Mouse (Mus musculus): Measurements from ENCODE around the gene Hdc.

DNA sequence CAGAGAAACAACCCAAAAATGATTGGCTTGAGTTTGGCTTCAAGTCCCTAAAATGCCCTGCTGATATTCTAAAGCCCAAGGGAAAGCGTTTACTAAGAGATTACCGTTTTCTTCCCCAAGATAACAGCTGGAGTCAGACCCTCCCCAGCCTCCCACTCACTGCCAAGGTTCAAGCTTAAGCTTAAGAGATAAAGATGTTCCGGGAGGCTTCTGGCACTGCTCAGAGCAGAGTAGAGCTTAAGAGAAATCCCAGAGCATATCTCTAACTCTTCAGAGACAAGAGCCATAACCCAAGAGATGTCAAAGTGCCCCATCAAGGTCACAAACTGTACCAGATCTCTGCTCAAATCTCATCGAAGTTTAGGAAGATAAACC is 12.4 kb downstream of the Hdc start:
- TF ChIP-seq POLR2A (IDR thresholded peaks at IDR 0.05; ENCODE audit: control insufficient read depth, low read depth, low read length) (no peak), CTCF (IDR thresholded peaks at IDR 0.05; ENCODE audit: control insufficient read depth, insufficient read depth, insufficient replicate concordance, low read depth, low read length) (no peak)

Measured in testis, adult 2 months (tissue).